Mouse (Mus musculus) thymus, adult 18-20 months (tissue): ENCODE data around the gene Eppin.
"Not testable (repeated sequence)": the region's sequence is repeated elsewhere in the genome, so short reads cannot be mapped to it uniquely, and the experiment has no call there.

ENCODE experiments used
- DNase-seq, 2 experiments: peaks; one replicate each; pipeline ENCODE4 v3.0.0; 2022; ENCODE audit warnings: mixed read lengths in 2 of 2

The Eppin gene

GRCm38 (mm10) chr2:164593494-164593893, at the start of gene Eppin:
Gene Eppin (minus strand): TSS chr2:164593594.
- DNase-seq: no peak

GRCm38 (mm10) chr2:164641881-164642673, 48.7 kb upstream of the Eppin start:
- DNase-seq: no peak

- DNase-seq: no peak
These were observed 47.7 kb upstream of the Eppin start for GRCm38 (mm10) chr2:164641129-164641528.

- DNase-seq: no peak
These were observed 45.3 kb upstream of the Eppin start, which contains the start of gene Wfdc16 for GRCm38 (mm10) chr2:164638696-164639095. Gene Wfdc16 (minus strand): TSS chr2:164638796.

GRCm38 (mm10) chr2:164635266-164635665, 41.9 kb upstream of the Eppin start:
- DNase-seq: no peak

GRCm38 (mm10) chr2:164621775-164622174, 28.4 kb upstream of the Eppin start:
- no peak for DNase-seq

GRCm38 (mm10) chr2:164619050-164619449, 25.7 kb upstream of the Eppin start:
- DNase-seq: no peak

- no peak for DNase-seq
These were observed 22.0 kb upstream of the Eppin start for GRCm38 (mm10) chr2:164615386-164615785.

- not testable (repeated sequence) for DNase-seq
These were observed 20.1 kb upstream of the Eppin start, which contains the start of the genes Wfdc6b and Wfdc8 for GRCm38 (mm10) chr2:164613471-164613870. Gene Wfdc6b (plus strand): TSS chr2:164613522. Gene Wfdc8 (minus strand): TSS chr2:164613626.

- no peak for DNase-seq
These were observed 15.4 kb upstream of the Eppin start for GRCm38 (mm10) chr2:164608781-164609180.

- no peak for DNase-seq
These were observed 11.0 kb upstream of the Eppin start for GRCm38 (mm10) chr2:164604411-164604810.

GRCm38 (mm10) chr2:164603482-164603881, 10.1 kb upstream of the Eppin start:
- DNase-seq: no peak

GRCm38 (mm10) chr2:164600179-164600578, 6.8 kb upstream of the Eppin start:
- DNase-seq: no peak

GRCm38 (mm10) chr2:164592014-164592413, 1.4 kb downstream of the Eppin start:
- DNase-seq: no peak

- not testable (repeated sequence) for DNase-seq
These were observed 8.2 kb downstream of the Eppin start, which contains the start of gene Wfdc6a for GRCm38 (mm10) chr2:164585025-164585725. Gene Wfdc6a (minus strand): TSS chr2:164585447.

GRCm38 (mm10) chr2:164573359-164573758, 20.0 kb downstream of the Eppin start, which contains the start of gene Spint3:
Gene Spint3 (minus strand): TSS chr2:164573459.
- not testable (repeated sequence) for DNase-seq

- DNase-seq: no peak
These were observed 25.9 kb downstream of the Eppin start for GRCm38 (mm10) chr2:164567460-164567859.

GRCm38 (mm10) chr2:164566997-164567396, 26.4 kb downstream of the Eppin start:
- DNase-seq: no peak

- no peak for DNase-seq
These were observed 29.0 kb downstream of the Eppin start for GRCm38 (mm10) chr2:164564346-164564745.

GRCm38 (mm10) chr2:164563339-164564038, 29.9 kb downstream of the Eppin start:
- DNase-seq: no peak

GRCm38 (mm10) chr2:164562391-164563188, 30.8 kb downstream of the Eppin start, which contains the start of gene Wfdc2:
Gene Wfdc2 (plus strand): TSS chr2:164562413.
- no peak for DNase-seq

- no peak for DNase-seq
These were observed 33.3 kb downstream of the Eppin start for GRCm38 (mm10) chr2:164560106-164560505.
